Mouse (Mus musculus) C2C12 (cell line): ENCODE measurements at regions not wholly inside any gene's neighbourhood (a gene's known extent, or its start where the extent isn't known, plus 50 kb on each side); places are given as distances from the start of the nearest gene placed in this dataset.

Source experiments
- CEBPB ChIP-seq: IDR thresholded peaks from one replicate; pipeline ENCODE4 v1.6.1; 2011; ENCODE audit warnings: low read depth, mild to moderate bottlenecking, control low read depth, moderate library complexity
- CTCF ChIP-seq: IDR thresholded peaks from one replicate; pipeline ENCODE4 v1.5.1; 2011; ENCODE audit not compliant: control insufficient read depth, insufficient read depth, insufficient read length
- FOSL1 ChIP-seq: IDR thresholded peaks from one replicate; pipeline ENCODE4 v1.8.0; 2011; ENCODE audit warnings: mild to moderate bottlenecking, low read length; ENCODE audit not compliant: poor library complexity, insufficient read depth, severe bottlenecking

DNA sequence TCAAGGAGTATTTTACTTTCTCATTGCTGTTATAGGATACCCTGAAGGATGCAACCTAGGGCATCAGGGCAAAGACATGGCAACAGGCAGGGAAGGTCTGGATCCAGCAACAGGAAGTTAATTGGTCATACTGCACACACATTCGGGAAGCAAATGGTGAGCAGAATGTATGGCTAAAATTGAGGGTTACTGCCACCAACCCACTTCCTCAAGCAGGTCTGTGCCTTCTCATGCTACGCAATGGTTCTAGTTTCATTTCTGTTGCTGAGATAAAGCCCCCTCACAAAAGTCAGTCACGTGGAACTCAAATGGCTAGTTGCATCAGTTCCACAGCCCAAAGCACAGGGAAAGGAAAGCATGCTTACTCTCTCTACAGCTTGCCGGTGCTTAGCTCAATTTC lies 260.5 kb upstream of the Mad2l1 start:
- TF ChIP-seq FOSL1, result no peak
- no peak for TF ChIP-seq CTCF
- TF ChIP-seq CEBPB, result no peak
